Mouse (Mus musculus) megakaryocyte-erythroid progenitor cell, adult 5-6 weeks (primary cell): ENCODE data around the gene Galnt9. TPM values are rescaled to one million over a fixed set of nuclear protein-coding genes. Genes with fewer than 3 reads are reported as not detected.

Experiments used
- ATAC-seq: replicated peaks from 2 replicates; pipeline ENCODE4 v1.8.0; 2016; ENCODE audit warnings: mild to moderate bottlenecking, inconsistent platforms; ENCODE audit not compliant: severe bottlenecking, poor library complexity, low FRiP score, low TSS enrichment
- total RNA-seq, 2 experiments: library from RNA; stranded (forward) in 1 of 2; stranded (reverse) in 1 of 2; fragments of 200-1000, 215-1000 nt in 1 of 2; fragments of >200 nt in 1 of 2; fragmentation: Nextera tagmentation in 1 of 2; gene quantifications; 2 replicates each; pipeline ENCODE4 v1.2.3; 2014 to 2017

The Galnt9 gene
- total RNA-seq, 2 experiments from 2014 or later: not detected

- no peak for ATAC-seq
These were observed 66.3 kb downstream of the Galnt9 start for GRCm38 (mm10) chr5:110610484-110610883.

GRCm38 (mm10) chr5:110611435-110612158, 67.4 kb downstream of the Galnt9 start:
- no peak for ATAC-seq

DNA sequence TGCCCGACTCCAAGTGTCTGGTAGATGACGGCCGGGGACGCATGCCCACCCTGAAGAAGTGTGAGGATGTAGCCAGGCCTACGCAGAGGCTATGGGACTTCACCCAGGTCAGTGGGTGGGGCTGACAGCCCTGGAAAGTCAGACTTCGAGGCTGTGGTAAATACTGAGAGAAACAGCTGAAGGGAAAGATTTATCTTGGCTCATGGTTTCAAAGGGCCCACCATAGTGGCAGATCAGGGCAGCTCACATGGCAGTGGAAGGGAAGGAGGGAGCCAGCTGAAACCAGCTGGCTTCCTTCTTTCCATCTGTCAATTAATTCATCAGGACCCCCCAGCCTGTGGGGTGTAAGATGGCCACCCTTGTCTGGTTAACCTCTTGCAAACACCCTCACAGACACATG, 75.1 kb downstream of the Galnt9 start:
- ATAC-seq: no peak

DNA sequence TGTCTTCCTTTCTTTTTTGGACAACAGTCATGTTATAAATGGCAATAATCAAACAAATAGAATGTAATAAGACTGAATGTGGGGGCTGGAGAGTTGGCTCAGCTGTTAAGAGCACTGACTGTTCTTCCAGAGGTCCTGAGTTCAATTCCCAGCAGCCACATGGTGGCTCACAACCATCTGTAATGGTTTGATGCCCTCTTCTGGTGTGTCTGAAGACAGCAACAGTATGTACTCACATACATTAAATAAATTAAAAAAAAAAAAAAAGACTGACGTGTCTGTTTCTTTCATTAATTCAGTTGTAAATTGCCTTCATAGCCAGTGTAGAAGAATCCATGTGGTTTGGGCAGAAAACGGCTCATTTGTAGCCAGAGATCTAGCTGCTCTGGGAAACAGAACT, 80.2 kb downstream of the Galnt9 start:
- no peak for ATAC-seq

- ATAC-seq: no peak
These were observed 83.2 kb downstream of the Galnt9 start for GRCm38 (mm10) chr5:110627351-110627750.

DNA sequence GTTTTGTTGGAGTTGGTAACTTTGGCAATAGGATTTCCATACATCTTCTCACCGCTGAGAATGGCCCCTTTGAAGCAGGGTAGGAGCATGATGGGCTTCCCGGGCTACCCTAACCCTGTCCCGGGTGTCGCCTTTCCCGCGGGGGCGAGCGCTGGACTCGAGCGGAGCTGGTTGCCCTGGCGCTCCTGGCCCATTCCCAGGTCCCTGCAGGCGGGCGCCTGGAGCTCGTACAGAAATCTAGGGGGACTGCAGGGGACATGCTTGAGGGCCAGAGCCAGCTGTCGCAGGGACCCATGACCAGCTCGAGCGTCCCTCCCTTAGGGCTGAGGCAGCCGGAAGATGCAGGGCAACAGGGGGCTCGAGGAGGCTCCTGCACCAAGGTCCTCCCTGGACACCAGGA, 84.0 kb downstream of the Galnt9 start:
- no peak for ATAC-seq

DNA sequence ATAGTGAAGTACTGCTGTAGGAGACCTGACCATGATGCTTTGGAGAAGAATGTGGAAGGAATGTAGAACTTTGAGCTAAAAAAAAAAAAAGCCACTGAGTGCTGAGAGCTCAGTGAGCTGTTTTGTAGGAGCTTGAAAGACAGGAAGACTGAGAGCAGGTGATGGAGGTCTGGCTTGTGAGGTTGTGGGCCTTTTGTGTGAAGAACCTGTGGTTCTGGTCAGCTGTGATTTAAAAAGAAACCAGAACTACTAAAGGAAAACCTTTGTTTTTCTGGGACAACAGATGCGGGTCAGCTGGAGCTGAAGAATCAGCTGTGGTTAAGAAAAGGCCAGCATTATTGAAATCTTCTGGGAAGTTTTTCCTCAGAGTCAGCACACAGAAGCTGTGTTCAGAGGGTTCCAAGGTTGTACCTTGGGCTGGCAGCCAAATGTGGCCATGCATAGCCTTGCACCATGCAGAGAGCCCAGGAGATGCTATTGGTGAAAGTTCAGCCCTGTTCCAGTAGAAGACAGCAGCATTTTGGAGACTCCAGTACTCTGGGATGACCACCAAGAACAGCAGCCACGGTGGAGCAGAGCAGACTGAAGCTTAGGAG, 85.5 kb downstream of the Galnt9 start:
- no peak for ATAC-seq

- peak; percentile 66 for ATAC-seq
These were observed 92.0 kb downstream of the Galnt9 start for GRCm38 (mm10) chr5:110635951-110636707.

- no peak for ATAC-seq
These were observed 94.3 kb downstream of the Galnt9 start for GRCm38 (mm10) chr5:110638306-110639074.

DNA sequence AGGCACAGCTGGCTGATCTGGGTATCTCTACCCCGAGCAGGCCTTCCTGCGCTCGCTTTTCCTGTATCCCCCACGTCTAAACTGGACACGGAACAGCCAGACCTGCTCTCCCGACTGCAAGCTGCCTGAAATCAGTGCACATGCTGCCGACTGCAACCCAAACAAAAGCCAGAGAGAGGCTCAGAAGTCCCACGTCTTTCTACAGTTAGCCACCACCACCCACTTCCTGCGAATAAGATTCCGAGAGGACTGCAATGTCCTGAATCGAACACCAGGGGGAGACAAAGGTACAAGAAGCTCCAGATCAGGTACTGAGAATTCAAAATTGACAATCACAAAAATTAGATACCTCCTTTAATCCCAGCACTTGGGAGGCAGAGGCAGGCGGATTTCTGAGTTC, 95.3 kb downstream of the Galnt9 start:
- peak; percentile 80 for ATAC-seq

DNA sequence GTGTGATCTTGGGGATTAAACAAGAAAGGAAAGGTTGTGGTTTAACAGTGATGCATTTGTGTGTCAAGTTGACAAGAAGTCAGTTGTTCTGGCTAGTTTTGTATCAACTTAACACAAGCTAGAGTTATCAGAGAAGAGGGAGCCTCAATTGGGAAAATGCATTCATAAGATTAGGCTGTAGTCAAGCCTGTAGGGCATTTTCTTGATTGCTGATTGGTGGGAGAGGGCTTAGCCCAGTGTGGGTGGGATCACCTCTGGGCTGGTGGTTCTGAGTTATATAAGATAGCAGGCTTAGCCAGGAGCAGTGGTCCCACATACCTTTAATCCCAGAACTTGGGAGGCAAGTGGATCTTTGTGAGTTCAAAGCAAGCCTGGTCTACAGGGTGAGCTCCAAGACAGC, 102.2 kb downstream of the Galnt9 start:
- peak; percentile 68 for ATAC-seq

DNA sequence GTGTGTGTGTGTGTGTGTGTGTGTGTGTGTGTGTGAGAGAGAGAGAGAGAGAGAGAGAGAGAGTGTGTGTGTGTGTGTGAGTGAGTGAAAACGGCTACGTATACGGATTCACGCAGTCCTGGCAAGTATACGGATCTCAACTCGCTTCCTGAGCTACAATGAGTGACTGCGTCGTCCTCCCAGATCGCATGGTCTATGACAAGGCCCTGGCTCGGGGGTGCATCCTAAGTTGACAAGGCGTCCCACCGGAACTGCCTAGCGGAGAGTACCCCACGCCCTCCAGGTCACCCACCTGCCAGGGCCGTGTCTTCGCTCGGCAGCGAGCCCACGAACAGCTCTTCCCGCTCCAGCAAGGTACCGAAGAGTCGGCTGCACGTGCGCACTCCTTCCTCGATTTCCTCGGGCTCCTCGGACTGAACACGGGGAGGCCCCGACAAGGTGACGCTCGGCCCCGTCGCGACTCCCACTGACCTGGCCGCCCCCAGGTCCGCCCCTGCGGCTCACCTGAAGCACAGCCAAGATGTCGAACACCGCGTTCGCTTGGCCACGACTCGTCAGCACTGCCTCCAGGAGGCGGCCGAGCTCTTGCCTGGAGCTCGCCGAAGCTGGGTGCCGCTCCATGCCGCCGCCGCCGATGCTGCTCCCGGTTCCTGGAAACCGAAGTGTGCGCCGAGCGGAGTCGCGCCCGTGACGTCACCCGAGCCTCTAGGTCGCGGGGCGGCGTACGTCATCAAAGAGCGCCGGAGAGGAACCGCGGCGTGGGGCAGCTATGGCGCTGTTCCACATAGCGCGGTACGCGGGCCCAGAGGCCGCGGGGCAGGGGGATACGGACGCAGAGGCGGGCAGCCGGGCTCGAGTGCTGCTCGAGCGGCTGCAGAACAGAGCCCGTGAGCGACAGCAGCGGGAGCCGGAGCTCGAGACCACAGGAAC, 108.8 kb downstream of the Galnt9 start, which contains the start of the genes Noc4l and Ddx51:
Gene Noc4l, minus strand, starts transcription at position 699 of the 930 bp plus-strand sequence.
Gene Ddx51, plus strand, starts transcription at position 733 of the 930 bp plus-strand sequence.
- peak; percentile 50 for ATAC-seq

DNA sequence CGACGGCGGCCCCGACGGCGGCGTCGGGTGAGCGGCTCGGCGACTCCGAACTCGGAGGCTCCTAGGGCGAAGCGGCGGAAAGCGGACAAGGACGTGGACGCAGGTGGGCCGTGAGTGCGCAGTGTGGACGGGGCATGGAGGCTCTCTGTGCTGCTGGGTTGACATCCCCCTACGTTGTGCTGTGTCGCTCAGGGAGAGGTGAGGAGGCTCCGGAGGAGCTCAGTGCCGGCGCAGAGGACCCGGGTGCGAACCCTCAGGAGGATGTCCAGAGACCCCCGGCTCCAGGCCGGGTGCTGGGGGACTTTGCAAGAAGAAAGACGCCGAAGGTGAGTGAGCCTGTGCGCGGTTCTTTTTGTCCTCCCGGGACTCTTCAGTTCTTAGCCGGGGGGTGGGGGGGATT, 109.5 kb downstream of the Galnt9 start:
- 0 out of 2 replicates have a peak, but pooled peaks have one; percentile 25 for ATAC-seq

GRCm38 (mm10) chr5:110659682-110660081, 115.5 kb downstream of the Galnt9 start:
- no peak for ATAC-seq

DNA sequence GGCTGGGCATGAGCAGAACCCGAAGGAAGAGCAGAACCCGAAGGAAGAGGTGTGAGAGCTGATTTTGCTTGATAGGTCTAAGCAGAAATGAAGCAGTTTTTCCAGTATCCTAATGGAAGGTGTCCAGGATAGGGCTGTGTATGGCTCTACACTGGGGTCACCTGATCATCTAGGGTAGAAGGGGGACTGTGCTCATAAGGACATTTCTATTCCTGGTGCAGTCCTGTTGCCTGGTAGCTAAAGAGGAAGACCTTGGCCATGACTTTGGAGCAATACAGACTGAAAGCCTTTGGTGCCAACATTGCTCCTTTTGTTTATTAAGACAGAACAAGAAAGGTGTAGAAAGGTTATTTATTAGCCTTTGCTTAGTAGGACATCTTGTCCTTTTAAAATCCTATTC, 119.9 kb downstream of the Galnt9 start:
- ATAC-seq: no peak

- no peak for ATAC-seq
These were observed 120.7 kb downstream of the Galnt9 start for GRCm38 (mm10) chr5:110664750-110665269.

GRCm38 (mm10) chr5:110665486-110666121, 121.4 kb downstream of the Galnt9 start:
- ATAC-seq: no peak
